Mouse (Mus musculus): Measurements from ENCODE around the gene Dzip1.
A peak's percentile ranks its signal among the peaks of the same experiment; 100 is the strongest.

Gene Dzip1

DNA sequence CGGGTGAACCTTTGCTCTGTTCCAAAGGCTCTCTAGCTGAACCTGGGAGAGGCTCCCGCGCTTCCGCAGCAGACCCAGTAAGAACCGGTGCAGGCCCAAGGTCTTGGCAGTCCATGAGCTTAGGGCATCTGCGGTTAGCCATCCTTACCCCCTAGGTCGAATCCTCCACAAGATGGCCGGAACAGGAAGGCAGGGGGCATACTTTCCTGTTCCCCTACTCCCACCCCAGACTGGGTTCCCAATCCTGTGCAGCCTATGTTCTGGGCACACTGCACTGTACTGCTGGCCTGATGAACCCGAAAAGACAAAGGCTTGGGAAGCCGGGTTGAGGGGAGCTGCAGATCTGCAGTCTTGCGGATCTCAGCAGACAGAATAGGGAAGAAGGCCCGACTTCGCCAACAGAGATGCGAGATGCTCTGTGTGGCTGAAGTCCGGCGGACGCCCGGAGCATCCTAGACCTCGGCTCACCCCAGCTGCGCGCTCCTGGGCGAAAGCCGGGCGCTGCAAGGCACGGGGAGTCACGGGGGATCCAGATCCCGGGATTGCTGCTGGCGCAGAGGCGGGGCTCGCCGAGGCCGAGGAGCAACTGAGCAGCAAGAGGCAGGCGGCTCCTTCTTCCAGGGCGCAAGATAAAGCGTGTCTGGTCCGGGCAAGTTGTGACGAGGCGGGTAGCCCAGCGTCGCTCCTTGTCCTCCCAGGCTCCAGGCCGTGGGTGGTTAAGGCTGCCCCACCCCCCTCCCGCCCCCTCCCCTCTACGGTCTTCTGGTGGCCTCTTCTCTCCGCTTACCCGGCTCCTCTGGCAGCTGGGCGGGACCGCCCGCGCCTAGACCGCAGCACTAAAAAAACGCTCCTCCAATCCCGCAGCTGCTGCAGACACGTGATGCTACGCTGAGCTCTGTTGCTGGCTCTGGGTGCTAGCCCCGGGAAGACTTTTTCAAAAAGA lies at the start of gene Dzip1:
Gene Dzip1 (minus strand): TSS at position 788 of the 943 bp plus-strand sequence.
- DNase-seq, result peak; percentile 89

DNA sequence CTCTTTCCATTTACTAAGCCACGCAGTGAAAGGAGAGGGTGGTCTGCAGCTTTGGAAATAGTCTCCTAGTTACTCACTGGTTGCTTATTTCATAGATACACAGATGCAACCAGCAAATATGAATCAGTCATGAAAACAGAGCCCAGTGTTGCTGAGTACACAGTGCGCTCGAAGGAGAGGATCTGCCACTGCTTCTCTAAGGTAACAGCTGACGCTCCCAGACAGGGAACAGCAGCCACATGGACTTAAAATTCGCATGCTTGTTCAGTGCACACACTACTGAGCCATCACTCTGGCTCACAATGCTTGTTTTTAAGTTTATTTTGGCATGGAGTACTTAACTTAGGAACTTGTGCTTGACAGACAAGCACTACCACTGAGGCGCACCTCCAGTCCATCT lies 47.0 kb upstream of the Dzip1 start:
- no peak for DNase-seq

DNA sequence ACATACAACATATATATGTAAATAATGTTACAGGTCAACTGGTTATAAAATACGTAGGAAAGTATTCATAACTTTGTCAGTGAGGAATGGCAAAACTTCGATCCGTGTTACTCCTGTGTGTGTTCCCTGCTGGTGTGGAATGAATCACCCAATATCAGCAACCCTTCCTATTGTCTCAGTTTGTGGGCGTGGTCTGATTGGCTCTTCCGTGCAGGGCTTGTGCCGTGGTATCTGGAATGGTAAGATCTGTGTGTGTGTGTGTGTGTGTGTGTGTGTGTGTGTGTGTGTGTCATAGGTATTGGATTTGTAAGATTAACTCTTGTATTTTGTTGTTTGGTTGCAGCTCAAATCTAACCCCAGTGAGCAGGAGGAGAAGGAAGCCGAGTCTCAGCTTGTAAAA lies 42.4 kb upstream of the Dzip1 start:
- DNase-seq, result no peak

DNA sequence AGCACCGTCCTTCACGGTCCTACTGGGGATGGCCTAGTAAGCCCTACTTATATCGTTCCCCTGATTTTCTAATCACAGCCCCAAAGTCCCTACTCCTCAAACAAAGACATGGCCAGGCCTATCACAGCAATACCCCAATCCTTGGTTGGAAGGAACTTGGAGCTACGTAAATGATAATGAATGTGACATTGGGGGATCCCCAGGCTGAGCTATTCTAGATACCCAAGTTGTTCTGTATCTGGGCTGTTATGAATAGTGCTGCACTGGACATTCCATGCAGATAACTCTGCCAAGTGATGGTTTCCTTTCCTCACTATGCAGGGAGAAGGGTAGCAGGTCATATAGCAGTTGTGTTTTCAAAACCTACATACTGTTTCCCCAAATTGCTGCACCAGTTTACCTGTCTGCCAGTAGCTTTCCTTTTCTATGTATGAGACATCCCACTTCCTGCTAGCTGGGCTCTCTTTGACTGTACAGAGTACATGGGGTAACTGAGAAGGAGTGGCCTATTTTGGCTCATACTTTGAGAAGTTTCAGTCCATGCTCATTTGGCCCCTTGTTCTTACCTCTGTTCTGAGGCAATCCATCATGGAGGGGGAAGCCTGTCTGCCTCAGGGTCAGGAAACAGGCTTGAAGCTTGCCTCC lies 40.2 kb upstream of the Dzip1 start:
- no peak for DNase-seq

DNA sequence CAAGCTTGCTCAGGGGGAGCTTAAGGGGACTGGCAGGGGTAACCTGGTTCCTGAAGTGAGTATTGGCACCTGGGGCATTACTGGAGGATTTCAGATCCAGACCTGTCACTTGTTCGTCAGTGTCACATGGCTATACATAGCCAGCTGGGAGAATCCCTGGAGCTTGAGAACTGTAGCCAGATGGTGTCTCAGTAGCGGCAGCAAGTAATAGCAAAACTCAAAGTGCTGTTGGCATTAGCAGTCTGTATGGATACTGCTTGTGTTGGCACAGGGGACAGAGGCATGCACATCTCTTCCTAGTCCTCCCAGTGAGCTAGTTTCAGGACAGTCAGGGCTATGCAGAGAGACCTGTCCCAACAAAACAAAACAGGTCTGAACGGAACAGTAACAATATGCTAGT lies 32.8 kb upstream of the Dzip1 start:
- no peak for DNase-seq

DNA sequence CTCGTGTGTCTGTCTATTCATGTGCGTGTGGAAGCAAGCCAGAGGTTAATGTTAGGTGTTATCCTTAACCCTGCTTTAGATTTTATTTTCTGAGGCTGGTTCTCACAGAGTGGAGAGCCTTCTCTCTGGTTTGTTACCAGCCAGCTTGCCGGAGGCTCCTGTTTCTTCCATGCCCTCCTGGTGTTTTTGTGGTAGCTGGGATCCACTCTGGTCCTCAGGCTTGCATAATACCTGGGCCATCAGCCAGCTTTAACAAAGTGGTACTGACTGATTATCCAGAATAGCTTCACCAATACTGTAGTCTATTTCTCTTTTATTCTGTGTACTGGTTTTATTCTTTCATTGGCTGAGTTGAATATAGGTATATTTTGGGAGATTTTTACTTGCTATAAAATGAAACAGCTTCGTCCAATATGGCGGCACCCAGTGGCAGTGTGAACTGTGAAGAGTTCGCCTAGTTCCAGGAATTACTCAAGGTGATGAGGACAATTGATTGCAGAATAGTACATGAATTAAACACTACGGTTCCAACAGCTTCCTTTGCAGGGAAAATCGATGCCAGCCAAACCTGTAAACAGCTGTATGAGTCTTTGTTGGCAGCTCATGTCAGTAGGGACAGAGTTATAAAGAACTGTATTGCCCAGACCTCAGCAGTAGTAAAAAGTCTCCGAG lies 26.8 kb upstream of the Dzip1 start:
- no peak for DNase-seq

DNA sequence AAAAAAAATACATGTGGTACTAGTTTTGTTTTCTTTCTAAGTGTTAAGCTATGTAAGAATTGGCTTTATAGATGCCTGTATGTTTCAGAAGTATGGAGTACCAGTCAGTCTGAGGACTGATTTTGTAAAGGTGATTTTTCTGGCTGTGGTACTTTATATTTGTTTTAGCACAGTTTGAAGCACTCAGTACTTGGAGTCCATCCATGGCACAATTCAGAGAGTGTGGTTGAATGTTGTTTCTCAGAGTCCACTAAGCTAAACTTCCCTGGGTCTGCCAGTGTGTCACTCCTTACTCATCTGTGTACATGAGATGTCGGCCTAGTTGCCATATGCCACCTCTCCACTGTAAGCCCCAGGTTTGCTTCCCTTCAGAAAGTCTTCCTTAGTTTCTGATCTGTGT lies 23.6 kb upstream of the Dzip1 start:
- no peak for DNase-seq

DNA sequence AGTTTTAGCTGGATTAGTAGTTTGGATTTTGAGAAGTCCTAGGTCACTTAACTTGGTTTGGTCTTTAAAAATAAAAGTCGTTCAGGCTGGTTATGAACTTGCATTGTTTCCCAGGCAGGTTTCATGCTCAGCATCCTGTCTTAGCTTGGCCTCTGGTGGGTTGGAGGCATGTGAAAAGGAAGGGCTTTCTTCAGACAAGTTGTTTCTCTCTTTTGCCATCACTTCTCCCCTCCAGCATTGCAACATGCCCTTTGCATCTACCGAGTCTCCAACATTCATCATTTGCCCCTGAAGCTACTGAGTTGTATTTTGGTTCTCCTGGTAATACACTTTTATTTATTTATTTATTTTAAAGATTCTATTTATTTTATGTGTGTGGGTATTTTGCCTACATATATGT lies 19.4 kb upstream of the Dzip1 start:
- DNase-seq, result no peak

DNA sequence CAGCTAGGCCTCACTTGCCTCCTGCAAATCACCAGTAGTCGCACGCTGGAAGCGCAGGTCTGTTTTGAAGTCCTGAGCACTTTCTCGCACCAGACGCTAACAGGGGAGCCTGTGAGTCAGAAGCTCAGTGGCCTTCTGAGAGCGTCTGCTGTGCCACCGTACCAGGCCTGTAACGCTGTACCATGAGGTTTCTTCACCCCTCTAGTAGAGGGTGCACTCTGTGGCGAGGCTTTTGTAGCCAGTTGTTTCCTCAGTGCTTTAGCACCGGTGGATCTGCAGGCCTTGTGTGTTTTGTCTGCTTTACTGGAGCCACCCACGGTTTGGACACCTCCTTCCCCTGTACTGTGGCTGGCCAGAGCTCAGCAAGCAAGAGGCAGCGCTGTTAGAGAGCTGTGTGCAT lies 16.8 kb upstream of the Dzip1 start:
- no peak for DNase-seq

DNA sequence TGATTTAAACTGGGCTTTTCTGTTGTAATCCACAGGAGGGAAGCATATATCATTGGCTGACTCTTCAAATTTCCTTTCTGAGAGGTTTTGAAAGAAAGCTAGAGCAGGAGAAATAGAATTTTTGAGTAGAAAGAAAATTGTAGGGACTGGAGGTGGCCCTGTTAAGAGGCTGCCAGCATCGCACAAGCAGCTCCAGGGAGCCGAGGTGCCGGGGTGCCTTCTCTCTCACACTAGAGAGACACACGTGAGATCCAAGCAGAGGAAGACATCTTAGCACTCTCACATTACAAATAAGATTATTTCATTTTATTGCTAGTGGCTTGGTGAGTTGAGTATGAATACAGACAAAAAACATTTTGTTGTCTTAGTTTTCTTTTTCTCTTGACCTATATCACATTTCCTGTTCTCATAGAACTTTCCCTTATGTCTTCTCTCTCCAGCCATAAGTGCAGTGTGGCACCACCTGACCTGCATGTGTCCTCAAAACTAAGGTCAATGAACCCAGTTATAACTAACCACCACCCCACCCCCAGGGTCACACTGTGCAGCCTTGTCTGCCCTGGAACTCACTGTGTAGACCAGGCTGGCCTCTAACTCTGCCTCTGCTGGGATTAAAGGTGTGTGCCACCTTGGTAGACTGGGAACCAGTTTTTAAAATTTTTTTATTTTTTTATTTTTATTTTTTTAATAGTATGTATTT lies 15.7 kb upstream of the Dzip1 start:
- no peak for DNase-seq

DNA sequence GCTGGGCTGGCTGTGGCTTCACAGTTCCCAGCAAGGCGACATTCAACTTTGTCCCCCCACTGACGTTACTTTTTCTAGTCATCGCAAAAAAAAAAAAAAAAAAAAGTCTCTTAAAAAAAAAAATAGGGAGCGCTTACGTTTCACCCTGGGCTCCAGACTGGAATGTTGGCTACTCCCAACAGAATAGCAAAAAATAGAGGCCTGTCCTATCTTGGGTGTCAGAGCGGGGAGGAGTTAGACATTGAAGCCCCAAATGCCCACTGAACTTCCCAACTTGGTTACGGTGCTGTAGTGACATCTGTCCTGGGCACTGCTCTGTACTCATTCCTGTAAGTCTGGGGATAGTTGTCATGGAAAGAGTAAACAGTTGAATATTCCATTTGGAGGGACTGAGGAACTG lies 13.3 kb upstream of the Dzip1 start:
- DNase-seq, result peak; percentile 28

DNA sequence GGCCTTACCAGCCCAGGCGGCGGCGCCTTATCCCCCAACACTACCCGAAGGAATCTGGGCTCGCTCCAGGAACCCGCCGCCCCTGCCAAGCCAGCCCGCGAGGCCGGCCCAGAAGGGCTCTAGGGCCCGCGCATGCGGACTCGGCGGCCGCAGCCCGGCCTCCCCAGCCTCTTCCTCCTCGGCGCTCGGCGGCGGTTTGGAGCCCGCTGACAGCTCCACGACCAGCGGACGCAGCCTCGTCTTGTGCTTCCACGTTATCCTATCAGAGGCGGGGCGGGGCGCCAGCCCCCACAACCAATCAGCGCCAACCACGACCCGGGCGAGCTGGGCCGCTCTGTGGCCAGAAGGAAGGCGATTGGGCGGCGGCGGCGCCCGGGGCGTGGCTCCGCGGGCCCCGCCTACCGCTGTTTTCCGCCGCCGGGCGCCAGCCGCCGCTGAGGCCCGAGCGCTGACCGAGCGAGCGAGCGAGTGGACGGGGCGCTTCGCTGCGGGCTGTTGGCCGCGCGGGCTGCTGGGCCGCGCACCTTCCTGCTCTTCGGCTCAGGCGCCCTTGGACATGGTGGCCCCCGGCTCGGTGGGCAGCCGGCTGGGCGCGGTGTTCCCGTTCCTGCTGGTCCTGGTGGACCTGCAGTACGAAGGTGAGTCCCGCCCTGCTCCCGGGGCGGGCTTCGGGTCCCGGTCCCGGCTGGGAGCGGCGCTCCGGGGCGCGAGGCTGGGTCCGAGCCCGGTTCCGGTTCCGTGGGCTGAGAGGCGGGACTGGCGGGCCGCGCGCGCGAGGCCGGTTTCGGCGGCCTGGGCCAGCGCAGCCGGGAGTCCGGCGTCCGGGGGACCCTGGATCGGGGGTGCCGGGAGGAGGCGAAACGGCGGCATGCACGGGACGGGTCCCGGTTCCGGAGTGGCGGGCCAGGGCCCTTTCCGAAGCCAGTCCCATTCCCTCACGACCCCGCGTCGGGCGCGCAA lies 12.6 kb upstream of the Dzip1 start, which contains the start of gene Dnajc3:
Gene Dnajc3 (plus strand): TSS at position 444 of the 960 bp plus-strand sequence.
- peak; percentile 99 for DNase-seq

DNA sequence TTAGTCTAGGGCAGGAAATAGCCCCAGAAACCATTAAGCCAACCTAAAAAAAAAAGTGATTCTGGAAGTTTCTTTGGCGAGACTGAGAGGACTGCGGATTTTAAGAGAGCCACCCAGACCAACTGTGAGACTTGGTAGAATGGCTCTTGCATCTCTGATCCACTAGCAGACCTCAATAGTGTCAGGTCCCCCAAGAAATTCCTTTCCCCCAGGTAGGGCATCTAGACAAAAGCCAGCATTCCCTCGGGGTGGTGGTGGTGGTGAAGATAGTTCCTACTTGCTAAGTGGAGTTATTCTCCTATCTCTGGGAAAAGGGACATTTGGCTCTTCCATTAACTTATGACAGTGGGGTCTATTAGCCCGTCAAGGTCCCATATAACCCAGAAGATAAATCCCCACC lies 11.7 kb upstream of the Dzip1 start:
- DNase-seq, result no peak

DNA sequence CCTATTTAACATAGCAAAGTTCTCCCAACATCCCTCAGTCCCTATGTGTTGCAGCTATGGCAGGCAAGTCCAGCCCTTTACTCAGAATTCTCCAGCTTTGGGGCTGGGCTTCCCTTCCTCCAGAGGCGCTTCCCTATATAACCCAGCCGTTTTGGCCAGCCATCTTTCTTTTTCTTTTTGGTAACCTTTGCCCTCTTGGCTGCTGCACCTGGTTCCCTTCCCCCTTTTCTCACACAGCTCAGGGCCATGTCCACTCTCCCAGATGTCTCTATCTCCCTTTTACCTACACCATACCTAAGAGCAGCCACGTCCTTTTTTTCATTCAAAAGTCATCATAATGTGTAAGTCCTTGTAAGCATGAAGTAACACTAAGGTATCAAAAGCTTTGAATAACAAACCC lies 11.0 kb upstream of the Dzip1 start:
- DNase-seq, result no peak

DNA sequence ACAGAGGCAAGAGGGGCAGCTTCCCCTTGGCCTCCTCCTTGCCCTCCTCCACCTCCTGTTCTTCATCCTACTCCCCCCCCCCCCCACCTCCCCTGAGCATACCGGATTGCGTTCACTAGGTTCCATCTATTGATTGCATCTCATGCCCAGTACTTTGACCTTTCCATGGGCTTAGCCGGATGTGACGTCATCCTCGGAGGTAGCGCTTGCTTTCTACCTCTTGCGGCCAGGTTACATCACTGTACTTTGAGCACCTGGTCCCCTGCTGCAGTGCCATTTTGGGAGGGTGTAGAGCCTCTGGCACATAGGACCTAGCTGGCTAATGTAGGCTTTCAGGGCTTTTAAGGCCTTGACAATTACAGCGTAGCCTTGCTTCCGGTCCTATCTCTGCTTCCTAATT lies 9.4 kb upstream of the Dzip1 start:
- DNase-seq, result no peak

DNA sequence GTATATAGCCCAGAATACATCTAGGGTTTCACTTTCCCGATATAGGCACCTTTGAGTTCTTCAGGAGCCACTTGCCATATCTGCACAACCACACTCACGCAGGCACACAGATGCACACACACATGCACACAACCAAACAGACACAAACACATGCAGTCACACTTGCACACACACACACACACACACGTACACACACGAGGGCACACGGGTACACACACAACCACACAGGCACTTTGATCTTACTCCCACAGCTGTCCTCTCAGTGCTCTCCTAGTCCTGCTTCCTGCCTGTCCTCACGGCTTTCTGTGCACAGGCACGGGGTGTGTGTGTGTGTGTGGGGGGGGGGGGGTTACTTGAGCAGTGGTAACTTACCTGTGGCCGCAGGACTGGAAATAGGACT lies 7.7 kb upstream of the Dzip1 start:
- no peak for DNase-seq

DNA sequence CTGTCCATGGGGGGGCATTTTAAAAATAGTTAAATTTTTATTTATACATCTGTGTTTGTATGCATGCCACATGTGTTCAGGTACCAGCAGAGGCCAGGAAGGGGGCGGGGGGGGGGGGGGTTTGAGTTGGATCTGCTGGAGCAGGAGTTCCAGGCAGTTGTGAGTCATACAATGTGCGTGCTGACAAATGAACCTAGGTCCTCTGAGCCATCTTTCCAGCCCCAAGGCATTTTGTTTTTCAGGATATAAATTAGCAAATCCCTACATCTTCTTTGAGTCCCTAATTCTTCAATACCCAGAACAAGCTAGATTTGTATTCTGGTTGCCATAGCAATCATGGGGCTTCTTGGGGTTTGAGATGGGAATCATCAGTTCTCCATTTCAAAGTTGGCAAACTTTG lies 5.9 kb upstream of the Dzip1 start:
- no peak for DNase-seq

DNA sequence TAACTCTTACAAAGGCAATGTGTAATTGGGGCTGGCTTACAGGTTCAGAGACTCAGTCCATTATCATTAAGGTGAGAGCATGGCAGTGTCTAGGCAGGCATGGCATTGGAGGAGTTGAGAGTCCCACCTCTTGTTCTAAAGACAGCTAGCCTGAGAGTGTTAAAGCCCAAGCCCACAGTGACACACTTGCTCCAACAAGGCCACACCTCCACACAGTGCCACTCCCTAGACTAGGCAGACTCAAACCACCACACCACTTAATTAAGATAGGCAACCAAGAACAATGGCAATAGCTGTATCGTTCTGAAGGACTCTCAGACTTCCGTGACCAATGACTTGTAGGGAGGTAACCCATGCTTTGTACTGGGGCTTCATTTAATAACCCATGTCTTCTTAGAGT lies 5.5 kb upstream of the Dzip1 start:
- no peak for DNase-seq

DNA sequence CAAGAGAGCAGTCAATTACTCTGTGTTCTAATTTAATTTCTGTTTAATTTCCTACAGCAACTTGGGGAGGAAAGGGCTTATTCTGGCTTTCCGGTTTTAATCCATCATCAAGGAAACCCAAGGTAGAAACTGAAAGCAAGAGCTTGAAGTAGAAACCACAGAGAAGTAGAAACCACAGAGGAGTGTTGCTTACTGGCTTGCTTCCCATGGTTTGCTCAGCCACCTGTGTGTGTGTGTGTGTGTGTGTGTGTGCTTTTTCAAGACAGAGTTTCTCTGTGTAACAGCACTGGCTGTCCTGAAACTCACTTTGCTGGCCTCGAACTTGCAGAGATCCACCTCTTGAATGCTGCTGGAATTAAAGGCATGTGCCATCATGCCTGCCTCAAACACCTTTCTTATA lies 4.5 kb upstream of the Dzip1 start:
- DNase-seq, result no peak

DNA sequence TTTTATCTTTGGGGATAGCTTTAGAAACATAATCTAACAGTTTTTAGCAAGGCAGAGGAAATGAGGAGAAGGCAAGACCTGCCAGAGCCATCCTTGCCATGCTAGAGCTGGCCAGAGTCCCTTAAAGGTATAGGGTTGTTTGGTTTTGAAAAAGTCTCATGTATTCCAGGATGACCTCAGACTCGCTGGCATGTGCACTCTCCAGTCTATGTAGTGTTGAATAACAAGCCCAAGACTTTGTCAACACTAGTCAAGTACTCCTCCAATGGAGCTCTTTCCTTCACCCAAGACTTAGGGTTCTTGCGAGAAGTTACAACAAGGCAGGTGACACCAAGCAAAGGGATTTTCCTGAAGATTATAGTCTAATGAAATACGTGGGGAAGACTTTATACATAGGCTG lies 3.3 kb upstream of the Dzip1 start:
- no peak for DNase-seq

DNA sequence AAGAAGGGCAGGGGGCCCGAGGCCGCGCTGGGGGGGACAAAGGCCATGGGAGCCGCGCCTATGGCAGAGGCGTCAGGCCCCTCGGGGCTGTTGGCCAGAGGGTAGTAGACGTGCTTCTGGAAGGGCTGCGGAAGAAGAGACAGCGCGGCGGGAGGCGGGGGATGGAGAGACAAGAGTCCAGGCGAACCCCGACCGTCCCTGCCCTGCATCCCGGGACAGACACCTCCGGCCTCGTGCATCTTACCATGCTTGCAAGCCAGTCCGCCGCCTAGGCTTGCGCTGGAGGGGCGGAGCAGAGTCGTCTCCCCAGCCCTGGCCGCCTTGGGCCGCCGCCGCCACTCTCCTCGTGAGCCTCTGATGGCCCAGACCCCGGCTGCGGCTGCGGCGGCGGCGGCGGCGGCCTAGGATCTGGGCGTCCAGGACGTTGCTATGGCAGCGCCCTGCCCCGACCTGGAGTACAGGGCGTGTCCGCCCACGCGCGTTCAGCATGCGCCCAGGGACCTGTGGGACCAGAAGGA lies 2.5 kb downstream of the Dzip1 start:
- peak; percentile 72 for DNase-seq

DNA sequence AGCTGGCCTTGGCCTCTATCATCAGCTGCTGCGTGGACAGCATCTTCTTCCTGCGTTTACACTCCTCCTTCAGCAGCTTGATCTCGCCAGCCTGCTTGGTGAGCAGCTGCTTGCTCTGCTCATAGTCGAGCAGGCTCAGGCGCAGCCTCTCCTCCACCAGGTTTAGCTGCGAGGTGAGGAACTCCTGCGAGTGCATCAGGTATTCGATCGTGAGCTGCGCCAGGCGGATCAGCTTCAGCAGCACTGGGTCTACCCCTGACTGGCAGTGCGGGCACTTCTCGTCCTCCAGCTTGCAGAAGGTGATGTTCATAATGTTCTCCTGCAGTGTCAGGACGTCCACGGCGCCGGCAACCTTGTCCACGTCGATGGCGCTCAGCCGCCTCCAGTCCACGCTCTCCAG lies 3.0 kb downstream of the Dzip1 start:
- DNase-seq, result peak; percentile 27
